8 mouse cellular contexts compared by ENCODE assay signal in genomic region chr8:106892210-106892805, GRCm38 (mm10). TPM values are rescaled to one million over a fixed set of nuclear protein-coding genes. Genes with fewer than 3 reads are reported as not detected.
DNase-seq lines count a peak whose midpoint lies in the region; ATAC-seq lines count a peak whose summit lies in the region.

No protein-coding gene starts in this region.

- intact Hi-C loops in left cerebral cortex, postnatal 4 days (cut with DNase I) = no loop called here

- H3K4me1 ChIP-seq in heart, embryonic 10.5 days = peaks cover 18% of the 10 kb centered on the region
- 0 out of 2 replicates have a peak, but pooled peaks cover 5% of the 10 kb centered on the region for H3K4me1 ChIP-seq in limb, embryonic 11.5 days (ENCODE audit: control insufficient read depth, insufficient read depth, low read length)
- H3K4me1 ChIP-seq in midbrain, embryonic 14.5 days (ENCODE audit: control insufficient read depth, insufficient read depth, low read length) = peaks cover 12% of the 10 kb centered on the region

- H3K9me3 ChIP-seq in heart, embryonic 10.5 days = no peaks in the 10 kb centered on the region
- H3K9me3 ChIP-seq in limb, embryonic 11.5 days (ENCODE audit: control insufficient read depth, low read length) = no peaks in the 10 kb centered on the region
- no peaks in the 10 kb centered on the region for H3K9me3 ChIP-seq in midbrain, embryonic 14.5 days (ENCODE audit: control insufficient read depth, low read length)

- H3K4me2 ChIP-seq in limb, embryonic 11.5 days (ENCODE audit: low read depth, severe bottlenecking) = peak overlapping the region; percentile 63
- peak overlapping the region; percentile 86 for H3K4me2 ChIP-seq in midbrain, embryonic 14.5 days (ENCODE audit: low read length)

- no peak for ATAC-seq in limb, embryonic 11.5 days (ENCODE audit: insufficient number of reproducible peaks, low FRiP score, low TSS enrichment, low read depth)
- no peak for ATAC-seq in midbrain, embryonic 14.5 days (ENCODE audit: low FRiP score, low TSS enrichment)
- no peak for ATAC-seq in cerebellum, adult (ENCODE audit: insufficient number of reproducible peaks, low FRiP score, low TSS enrichment)

- peaks cover 23% of the 10 kb centered on the region for H3K36me3 ChIP-seq in heart, embryonic 10.5 days
- no peaks in the 10 kb centered on the region for H3K36me3 ChIP-seq in limb, embryonic 11.5 days (ENCODE audit: control insufficient read depth, insufficient read depth, low read length)
- peaks cover 15% of the 10 kb centered on the region for H3K36me3 ChIP-seq in midbrain, embryonic 14.5 days (ENCODE audit: control insufficient read depth, insufficient read depth, low read length)

- peak overlapping the region; percentile 100 for H3K27ac ChIP-seq in heart, embryonic 10.5 days
- peak overlapping the region; percentile 95 for H3K27ac ChIP-seq in limb, embryonic 11.5 days (replicated peaks; ENCODE audit: low read depth, low read length)
- peak overlapping the region; percentile 95 for H3K27ac ChIP-seq in midbrain, embryonic 14.5 days (replicated peaks; ENCODE audit: low read depth, low read length)

- peak; percentile 27 for DNase-seq in left cerebral cortex, postnatal 4 days
- no peak for DNase-seq in left cerebral cortex, adult 8-10 months (ENCODE audit: low spot score in 2 of 2)
- peak; percentile 33 to 46 for DNase-seq in adrenal gland, postnatal 36 days
- DNase-seq in heart, embryonic 10.5 days (ENCODE audit: low spot score) = no peak
- peak; percentile 64 for DNase-seq in limb, embryonic 11.5 days (ENCODE audit: low spot score)
- DNase-seq in midbrain, embryonic 14.5 days = peak; percentile 53
- DNase-seq in thymus, postnatal 14 days = peak; percentile 70

- WGBS in heart, embryonic 10.5 days = 2% methylated on average over 15 of the region's 15 CpGs
- WGBS in limb, embryonic 11.5 days = under 1% methylated on average over 15 of the region's 15 CpGs
- WGBS in midbrain, embryonic 14.5 days = under 1% methylated on average over 15 of the region's 15 CpGs

- H3K9ac ChIP-seq in limb, embryonic 11.5 days (ENCODE audit: low read length) = peak overlapping the region; percentile 97
- peak overlapping the region; percentile 94 for H3K9ac ChIP-seq in midbrain, embryonic 14.5 days (replicated peaks; ENCODE audit: low read length)

- no peaks in the 10 kb centered on the region for H3K27me3 ChIP-seq in heart, embryonic 10.5 days (ENCODE audit: insufficient read depth, poor library complexity, severe bottlenecking)
- no peaks in the 10 kb centered on the region for H3K27me3 ChIP-seq in limb, embryonic 11.5 days (ENCODE audit: control insufficient read depth, insufficient read depth, low read length)
- no peaks in the 10 kb centered on the region for H3K27me3 ChIP-seq in midbrain, embryonic 14.5 days (ENCODE audit: control insufficient read depth, insufficient read depth, low read length)

- H3K4me3 ChIP-seq in heart, embryonic 10.5 days = peak overlapping the region; percentile 91
- peak overlapping the region; percentile 84 for H3K4me3 ChIP-seq in limb, embryonic 11.5 days (ENCODE audit: low read depth, low read length)
- peak overlapping the region; percentile 93 for H3K4me3 ChIP-seq in midbrain, embryonic 14.5 days (replicated peaks; ENCODE audit: low read depth, low read length)

RNA-seq across cellular contexts. Expression of gene Utp4, which starts 1.1 kb away (rescaled TPM):
- 10 to 100 TPM; 30.0 to 30.2 TPM for total RNA-seq in left cerebral cortex, postnatal 4 days (2021)
- 10 to 100 TPM; 31.8 to 37.7 (median 33.7) TPM for total RNA-seq in left cerebral cortex, adult 8-10 months (2022)
- 10 to 100 TPM; 48.7 to 50.6 TPM for total RNA-seq in adrenal gland, postnatal 36 days (2021)
- 61.5 and 79.9 TPM in 2 replicates for polyA plus RNA-seq in heart, embryonic 10.5 days (2016; fragmentation: Nextera tagmentation; extraction: Ambion mirVana)
- 82.6 and 89.6 TPM in 2 replicates for polyA plus RNA-seq in limb, embryonic 11.5 days (2014; fragmentation: Nextera tagmentation; extraction: Ambion mirVana)
- 39.8 and 44.8 TPM in 2 replicates for polyA plus RNA-seq in midbrain, embryonic 14.5 days (2014; fragmentation: Nextera tagmentation; extraction: Ambion mirVana)

RNA-seq across cellular contexts. Expression of gene Has3, which starts 22.3 kb away (rescaled TPM):
- total RNA-seq in left cerebral cortex, postnatal 4 days (2021) = 10 to 100 TPM; 16.7 to 17.7 TPM
- 1 to 10 TPM; 1.2 to 3.1 (median 1.7) TPM for total RNA-seq in left cerebral cortex, adult 8-10 months (2022)
- 1 to 10 TPM in 1 of 2 experiments, under 1 TPM in 1; 0.20 to 1.5 TPM for total RNA-seq in adrenal gland, postnatal 36 days (2021)
- polyA plus RNA-seq in heart, embryonic 10.5 days (2016; fragmentation: Nextera tagmentation; extraction: Ambion mirVana) = 0.25 TPM in 1 of 2 replicates, not detected in the other
- 0.24 and 0.40 TPM in 2 replicates for polyA plus RNA-seq in limb, embryonic 11.5 days (2014; fragmentation: Nextera tagmentation; extraction: Ambion mirVana)
- polyA plus RNA-seq in midbrain, embryonic 14.5 days (2014; fragmentation: Nextera tagmentation; extraction: Ambion mirVana) = 0.70 and 1.8 TPM in 2 replicates

RNA-seq across cellular contexts. Expression of gene Sntb2, which starts 43.2 kb away (rescaled TPM):
- total RNA-seq in left cerebral cortex, postnatal 4 days (2021) = 1 to 10 TPM; 6.3 to 6.5 TPM
- total RNA-seq in left cerebral cortex, adult 8-10 months (2022) = 10 to 100 TPM; 17.4 to 18.9 (median 18.9) TPM
- 10 to 100 TPM; 28.8 to 39.5 TPM for total RNA-seq in adrenal gland, postnatal 36 days (2021)
- polyA plus RNA-seq in heart, embryonic 10.5 days (2016; fragmentation: Nextera tagmentation; extraction: Ambion mirVana) = 8.7 and 9.8 TPM in 2 replicates
- polyA plus RNA-seq in limb, embryonic 11.5 days (2014; fragmentation: Nextera tagmentation; extraction: Ambion mirVana) = 10.7 and 12.9 TPM in 2 replicates
- 3.5 and 3.9 TPM in 2 replicates for polyA plus RNA-seq in midbrain, embryonic 14.5 days (2014; fragmentation: Nextera tagmentation; extraction: Ambion mirVana)

Comparison
In these comparisons a context has a peak if more than half of its experiments do, and no peak if none do; other contexts are left out.
1. DNase-seq: peak in left cerebral cortex, postnatal 4 days (single experiment), adrenal gland, postnatal 36 days (2 of 2), limb, embryonic 11.5 days (single experiment), midbrain, embryonic 14.5 days (single experiment) and thymus, postnatal 14 days (single experiment); none in left cerebral cortex, adult 8-10 months (0 of 2) and heart, embryonic 10.5 days (single experiment).
2. RNA of gene Has3, which starts 22.3 kb away (total RNA-seq): 16.7 to 17.7 TPM in left cerebral cortex, postnatal 4 days; 1.2 to 3.1 TPM in left cerebral cortex, adult 8-10 months and 0.20 to 1.5 TPM in adrenal gland, postnatal 36 days; every median in the first group is over 4 times any median in the second.
3. Peak in every context shown above with its lines, with median percentiles within 50 percentile points of each other: H3K27ac ChIP-seq and H3K4me3 ChIP-seq.